Mouse (Mus musculus) myocyte (in vitro differentiated cells): ENCODE data around the gene Gm29427. TPM values are rescaled to one million over a fixed set of nuclear protein-coding genes. Genes with fewer than 3 reads are reported as not detected.

Experiments used
- H3K27me3 ChIP-seq: one replicate; pipeline ENCODE4 v1.6.1; 2011; ENCODE audit not compliant: control insufficient read depth, insufficient read depth, insufficient read length
- H3K36me3 ChIP-seq: one replicate; pipeline ENCODE4 v1.6.1; 2011; ENCODE audit not compliant: control insufficient read depth, insufficient read depth
- H3K4me2 ChIP-seq: one replicate; pipeline ENCODE4 v1.6.1; 2011; ENCODE audit warnings: low read depth, control low read depth
- H3K4me3 ChIP-seq: one replicate; pipeline ENCODE4 v1.5.1; 2011; ENCODE audit warnings: mild to moderate bottlenecking, control low read depth, moderate library complexity
- H3K79me2 ChIP-seq: one replicate; pipeline ENCODE4 v1.6.1; 2011; ENCODE audit not compliant: control insufficient read depth, insufficient read depth
- H3ac ChIP-seq: one replicate; pipeline ENCODE4 v1.6.1; 2011; ENCODE audit not compliant: control insufficient read depth, insufficient read length
- CEBPB ChIP-seq: IDR thresholded peaks from 2 replicates; pipeline ENCODE4 v1.6.1; 2011; ENCODE audit warnings: mild to moderate bottlenecking, moderate library complexity; ENCODE audit not compliant: poor library complexity, insufficient read depth, severe bottlenecking
- E2F4 ChIP-seq: IDR thresholded peaks from one replicate; pipeline ENCODE4 v1.6.1; 2011; ENCODE audit warnings: mild to moderate bottlenecking, control low read depth, moderate library complexity; ENCODE audit not compliant: insufficient read depth
- MAX ChIP-seq: IDR thresholded peaks from one replicate; pipeline ENCODE4 v1.6.1; 2011; ENCODE audit warnings: low read depth, mild to moderate bottlenecking, control low read depth
- MYOD1 ChIP-seq, 3 experiments: IDR thresholded peaks; one replicate each; pipeline ENCODE4 v1.6.1; 2011; ENCODE audit warnings: control low read depth in 2 of 3, low read depth in 2 of 3, mild to moderate bottlenecking in 2 of 3, moderate library complexity in 1 of 3; ENCODE audit not compliant: insufficient read length in 2 of 3, control insufficient read depth in 1 of 3
- MYOG ChIP-seq, 3 experiments: IDR thresholded peaks; one replicate each; pipeline ENCODE4 v1.6.1; 2011; ENCODE audit warnings: control low read depth in 2 of 3, low read depth in 2 of 3, mild to moderate bottlenecking in 2 of 3; ENCODE audit not compliant: insufficient read length in 2 of 3, control insufficient read depth in 1 of 3, insufficient read depth in 1 of 3
- POLR2A ChIP-seq: IDR thresholded peaks from one replicate; pipeline ENCODE4 v1.6.1; 2011; ENCODE audit warnings: low read depth, mild to moderate bottlenecking, control low read depth, moderate library complexity; ENCODE audit not compliant: insufficient read length
- POLR2AphosphoS2 ChIP-seq: IDR thresholded peaks from one replicate; pipeline ENCODE4 v1.6.1; 2011; ENCODE audit warnings: low read depth, control low read depth; ENCODE audit not compliant: insufficient read length
- REST ChIP-seq: IDR thresholded peaks from one replicate; pipeline ENCODE4 v1.6.1; 2011; ENCODE audit warnings: mild to moderate bottlenecking, control low read depth, moderate library complexity; ENCODE audit not compliant: insufficient read depth, insufficient read length
- SRF ChIP-seq: IDR thresholded peaks from one replicate; pipeline ENCODE4 v1.6.1; 2011; ENCODE audit warnings: low read depth; ENCODE audit not compliant: control insufficient read depth, insufficient read length
- TCF12 ChIP-seq: IDR thresholded peaks from one replicate; pipeline ENCODE4 v1.6.1; 2011; ENCODE audit warnings: mild to moderate bottlenecking, control low read depth; ENCODE audit not compliant: poor library complexity, insufficient read depth, severe bottlenecking
- TCF3 ChIP-seq: IDR thresholded peaks from one replicate; pipeline ENCODE4 v1.6.1; 2011; ENCODE audit warnings: low read depth, control low read depth; ENCODE audit not compliant: insufficient read length
- USF1 ChIP-seq: IDR thresholded peaks from one replicate; pipeline ENCODE4 v1.6.1; 2011; ENCODE audit warnings: low read depth, mild to moderate bottlenecking, control low read depth, moderate library complexity
- polyA plus RNA-seq: library from polyadenylated mRNA; unstranded; fragments of >200 nt; fragmentation: generic; extraction: Trizol; gene quantifications from one replicate; pipeline ENCODE4 v1.2.1, GENCODE M21; 2012; ENCODE audit warnings: missing spikeins

The Gm29427 gene
- polyA plus RNA-seq, 1 experiment = not detected

- Histone ChIP-seq H3K27me3 (no peaks in the 10 kb centered on the region), H3ac (no peak overlapping the region), H3K36me3 (no peaks in the 10 kb centered on the region), H3K4me2 (no peak overlapping the region), H3K4me3 (no peak overlapping the region), H3K79me2 (no peaks in the 10 kb centered on the region)
- TF ChIP-seq SRF (no peak), TCF3 (no peak), POLR2A (no peak), MYOG (IDR thresholded peaks at IDR 0.05; ENCODE audit: control insufficient read depth in 1 of 3, insufficient read depth in 1 of 3, insufficient read length in 2 of 3, low read depth in 2 of 3) (no peak), TCF12 (no peak), USF1 (no peak), MAX (no peak), POLR2AphosphoS2 (no peak), REST (no peak), CEBPB (no peak), E2F4 (no peak), MYOD1 (IDR thresholded peaks at IDR 0.05; ENCODE audit: control insufficient read depth in 1 of 3, insufficient read length in 2 of 3, low read depth in 2 of 3) (no peak)
Observed at GRCm38 (mm10) chr1:130633761-130634410, 81.7 kb downstream of the Gm29427 start.

- Histone ChIP-seq H3K4me2 (no peak overlapping the region), H3K36me3 (no peaks in the 10 kb centered on the region), H3K27me3 (no peaks in the 10 kb centered on the region), H3K4me3 (no peak overlapping the region), H3ac (no peak overlapping the region), H3K79me2 (no peaks in the 10 kb centered on the region)
- no peak for TF ChIP-seq E2F4
- TF ChIP-seq MAX = no peak
- no peak for TF ChIP-seq TCF12
- no peak for TF ChIP-seq TCF3
- TF ChIP-seq POLR2AphosphoS2 = no peak
- TF ChIP-seq MYOG (IDR thresholded peaks at IDR 0.05; ENCODE audit: control insufficient read depth in 1 of 3, insufficient read depth in 1 of 3, insufficient read length in 2 of 3, low read depth in 2 of 3) = no peak
- no peak for TF ChIP-seq SRF
- no peak for TF ChIP-seq REST
- TF ChIP-seq MYOD1 (IDR thresholded peaks at IDR 0.05; ENCODE audit: control insufficient read depth in 1 of 3, insufficient read length in 2 of 3, low read depth in 2 of 3) = no peak
- no peak for TF ChIP-seq POLR2A
- no peak for TF ChIP-seq USF1
- no peak for TF ChIP-seq CEBPB
Observed at GRCm38 (mm10) chr1:130633316-130633715, 82.3 kb downstream of the Gm29427 start.

DNA sequence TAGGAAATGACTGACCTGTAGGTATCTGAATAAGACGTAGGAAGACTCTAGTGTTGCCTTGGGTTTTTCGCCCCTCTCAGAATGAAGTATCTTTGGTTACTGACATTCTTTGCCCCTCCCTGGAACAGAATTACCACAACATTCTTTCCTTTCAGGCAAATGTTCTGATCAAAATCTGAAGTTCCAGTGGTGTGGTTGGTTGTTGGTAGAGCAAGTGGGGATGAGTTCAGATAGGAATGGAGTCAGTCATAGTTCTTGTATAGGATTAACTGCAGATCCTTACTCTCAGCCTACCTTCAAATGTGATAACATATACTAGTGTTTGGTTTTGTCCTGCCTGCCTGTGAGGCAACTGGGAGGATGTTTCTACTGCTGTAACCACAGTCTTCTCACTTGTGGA, 86.1 kb downstream of the Gm29427 start, which contains the start of gene Zp3r:
Gene Zp3r (minus strand): TSS at position 101 of the 400 bp plus-strand sequence.
- TF ChIP-seq MYOG (IDR thresholded peaks at IDR 0.05; ENCODE audit: control insufficient read depth in 1 of 3, insufficient read depth in 1 of 3, insufficient read length in 2 of 3, low read depth in 2 of 3) (no peak), TCF3 (no peak), USF1 (no peak), TCF12 (no peak), MAX (no peak), CEBPB (no peak), POLR2A (no peak), MYOD1 (IDR thresholded peaks at IDR 0.05; ENCODE audit: control insufficient read depth in 1 of 3, insufficient read length in 2 of 3, low read depth in 2 of 3) (no peak)
- Histone ChIP-seq H3K27me3 (no peaks in the 10 kb centered on the region), H3K4me3 (no peak within 1 kb of the TSS), H3K4me2 (no peak within 1 kb of the TSS), H3ac (no peak within 1 kb of the TSS), H3K79me2 (no peaks in the 10 kb centered on the region), H3K36me3 (no peaks in the 10 kb centered on the region)

Other genes starting within 250 kb of the Gm29427 start
- 0.06 TPM for gene Zp3r, start 86.2 kb downstream of the Gm29427 start, polyA plus RNA-seq
- gene C4bp, start 54.2 kb downstream of the Gm29427 start, polyA plus RNA-seq = not detected
- gene Yod1, start 1.5 kb upstream of the Gm29427 start, polyA plus RNA-seq = 0.70 TPM
- gene Pfkfb2, start 13.5 kb upstream of the Gm29427 start, polyA plus RNA-seq = 2.6 TPM
- gene AA986860, start 16.2 kb upstream of the Gm29427 start, polyA plus RNA-seq = 1.2 TPM
- not detected for gene Fcamr, start 85.1 kb upstream of the Gm29427 start, polyA plus RNA-seq
- 0.01 TPM for gene Pigr, start 110.9 kb upstream of the Gm29427 start, polyA plus RNA-seq
- gene Fcmr, start 149.9 kb upstream of the Gm29427 start, polyA plus RNA-seq = not detected
- gene Il24, start 171.7 kb upstream of the Gm29427 start, polyA plus RNA-seq = not detected
- gene Il20, start 195.7 kb upstream of the Gm29427 start, polyA plus RNA-seq = not detected
- gene Il19, start 224.3 kb upstream of the Gm29427 start, polyA plus RNA-seq = 0.11 TPM